Mouse (Mus musculus) naive thymus-derived CD4-positive, alpha-beta T cell, adult 2 months (primary cell): ENCODE results near the gene Gm15293.
"Not testable (repeated sequence)": the region's sequence is repeated elsewhere in the genome, so short reads cannot be mapped to it uniquely, and the experiment has no call there.

Experiments
- DNase-seq: peaks from one replicate; pipeline ENCODE4 v3.0.0-alpha.2; 2011; ENCODE audit warnings: low read depth

Gene Gm15293

GRCm38 (mm10) chr8:21201261-21201660, at the start of gene Gm15293:
Gene Gm15293 (plus strand): TSS chr8:21201561.
- DNase-seq, result not testable (repeated sequence)

DNA sequence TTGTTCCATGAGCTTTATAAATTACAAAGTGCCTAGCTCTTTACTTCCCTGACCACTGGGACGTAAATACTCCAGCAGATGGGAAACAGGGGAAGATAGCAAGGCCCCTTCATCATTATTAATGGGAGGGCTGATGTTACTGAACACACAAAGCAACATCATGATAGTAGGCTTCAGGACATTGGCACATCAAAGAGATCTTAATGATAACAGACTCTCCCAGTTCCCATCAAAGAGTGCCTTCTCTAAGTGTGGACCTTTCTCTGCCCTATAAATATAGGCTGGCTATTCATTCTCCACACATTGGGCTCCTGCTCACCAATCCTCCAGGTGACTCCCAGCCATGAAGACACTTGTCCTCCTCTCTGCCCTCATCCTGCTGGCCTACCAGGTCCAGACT, 39.4 kb upstream of the Gm15293 start, which contains the start of gene Defa22:
Gene Defa22, plus strand, starts transcription at position 301 of the 400 bp plus-strand sequence.
- not testable (repeated sequence) for DNase-seq

DNA sequence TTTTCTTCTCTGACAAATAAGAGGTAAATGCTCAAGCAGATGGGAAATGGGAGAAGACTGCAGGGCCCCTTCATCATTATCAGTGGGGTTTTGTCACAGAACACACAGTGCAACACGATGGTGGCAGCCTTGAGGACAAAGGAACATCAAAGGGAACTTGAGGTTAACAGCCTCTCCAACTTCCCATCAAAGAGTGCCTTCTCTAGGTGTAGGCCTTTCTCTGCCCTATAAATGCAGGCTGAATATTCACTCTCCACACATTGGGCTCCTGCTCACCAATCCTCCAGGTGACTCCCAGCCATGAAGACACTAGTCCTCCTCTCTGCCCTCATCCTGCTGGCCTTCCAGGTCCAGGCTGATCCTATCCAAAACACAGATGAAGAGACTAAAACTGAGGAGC, 10.0 kb upstream of the Gm15293 start, which contains the start of gene Defa31:
Gene Defa31, plus strand, starts transcription at position 301 of the 400 bp plus-strand sequence.
- DNase-seq, result not testable (repeated sequence)
